Mouse (Mus musculus): Measurements from ENCODE around the gene Mamstr. TPM values are rescaled to one million over a fixed set of nuclear protein-coding genes. Genes with fewer than 3 reads are reported as not detected.
"Not testable (repeated sequence)": the region's sequence is repeated elsewhere in the genome, so short reads cannot be mapped to it uniquely, and the experiment has no call there.

Gene Mamstr
- polyA plus RNA-seq, 1 experiment from 2014 or later, result 7.6 TPM

GRCm38 (mm10) chr7:45660746-45661478 is 21.1 kb downstream of the Mamstr start:
- Histone ChIP-seq H3K9me3 (ENCODE audit: control insufficient read depth, low read length) (peaks cover 7% of the 10 kb centered on the region; the same call in 1 of the 2 replicates), H3K36me3 (ENCODE audit: control insufficient read depth, insufficient read depth, low read length) (no peaks in the 10 kb centered on the region), H3K4me2 (ENCODE audit: low read length) (no peak overlapping the region), H3K27me3 (ENCODE audit: control insufficient read depth, insufficient read depth, low read length) (no peaks in the 10 kb centered on the region), H3K9ac (ENCODE audit: low read length) (no peak overlapping the region), H3K4me3 (ENCODE audit: control insufficient read depth in 1 of 2, insufficient read depth in 1 of 2, low read depth in 1 of 2, low read length in 2 of 2) (no peak overlapping the region), H3K27ac (replicated peaks in 1 of 2; ENCODE audit: control insufficient read depth in 1 of 2, insufficient read depth in 1 of 2, low read depth in 2 of 2, low read length in 2 of 2) (no peak overlapping the region), H3K4me1 (ENCODE audit: control insufficient read depth in 2 of 2, insufficient read depth in 2 of 2, low read length in 2 of 2) (peaks cover 3 to 9% of the 10 kb centered on the region in 2 experiments; a peak in 1 of 4 replicates)
- 79% methylated on average over 11 of the region's 11 CpGs for WGBS
- no peak for ATAC-seq (ENCODE audit: insufficient number of reproducible peaks, insufficient read depth, low FRiP score, low read depth)

- not testable (repeated sequence) for H3K36me3 ChIP-seq (ENCODE audit: control insufficient read depth, insufficient read depth, low read length); H3K4me3 ChIP-seq (ENCODE audit: control insufficient read depth in 1 of 2, insufficient read depth in 1 of 2, low read depth in 1 of 2, low read length in 2 of 2); ATAC-seq (ENCODE audit: insufficient number of reproducible peaks, insufficient read depth, low FRiP score, low read depth); H3K27ac ChIP-seq (replicated peaks in 1 of 2; ENCODE audit: control insufficient read depth in 1 of 2, insufficient read depth in 1 of 2, low read depth in 2 of 2, low read length in 2 of 2); H3K4me2 ChIP-seq (ENCODE audit: low read length); H3K9me3 ChIP-seq (ENCODE audit: control insufficient read depth, low read length); H3K27me3 ChIP-seq (ENCODE audit: control insufficient read depth, insufficient read depth, low read length); H3K9ac ChIP-seq (ENCODE audit: low read length); H3K4me1 ChIP-seq (ENCODE audit: control insufficient read depth in 2 of 2, insufficient read depth in 2 of 2, low read length in 2 of 2)
- WGBS, result 83% methylated on average over 6 of the region's 6 CpGs
These were observed 21.9 kb downstream of the Mamstr start for GRCm38 (mm10) chr7:45661702-45662101.

DNA sequence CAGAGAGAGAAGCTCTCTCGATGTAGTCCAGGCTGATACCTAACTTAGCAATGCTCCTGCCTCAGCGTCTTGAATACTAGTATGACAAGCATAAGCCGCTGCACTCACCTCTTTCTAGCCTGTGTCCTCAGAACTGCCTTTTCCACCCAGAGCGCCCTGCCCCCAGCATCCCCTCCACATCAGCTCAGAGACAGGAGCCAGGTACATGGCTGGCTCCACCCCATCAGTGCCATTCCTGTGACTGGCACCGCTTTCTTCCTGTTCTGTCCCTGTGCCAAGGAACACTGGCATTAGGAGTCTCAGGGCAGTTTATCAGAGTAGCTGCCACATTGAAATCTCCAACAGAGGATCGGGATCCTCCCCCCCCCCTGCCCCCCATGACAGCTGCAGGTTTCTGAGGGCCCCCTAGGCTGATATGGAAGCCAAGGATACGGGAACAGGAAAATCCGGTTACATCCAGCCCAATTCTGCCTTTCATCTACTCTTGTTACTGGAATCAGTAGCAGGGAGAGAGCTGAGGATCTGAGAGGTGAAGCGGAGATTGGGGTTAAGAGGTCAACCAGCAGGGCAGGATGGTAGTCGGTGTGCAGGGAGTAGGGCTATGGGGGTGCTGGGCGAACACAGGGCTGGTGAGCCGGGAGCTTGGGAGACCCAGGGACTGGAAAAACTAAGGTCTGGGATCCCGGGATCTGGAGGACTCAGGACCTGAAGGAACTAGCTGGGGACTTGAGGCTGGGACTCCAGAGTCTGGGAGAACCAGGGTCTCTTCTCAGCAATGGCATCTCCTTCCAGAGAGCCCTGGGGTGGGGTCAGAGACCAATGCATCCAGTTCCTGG is 25.7 kb downstream of the Mamstr start:
- H3K9me3 ChIP-seq (ENCODE audit: control insufficient read depth, low read length), result peaks cover 4% of the 10 kb centered on the region; the same call in 1 of the 2 replicates
- H3K36me3 ChIP-seq (ENCODE audit: control insufficient read depth, insufficient read depth, low read length), result no peaks in the 10 kb centered on the region
- H3K4me2 ChIP-seq (ENCODE audit: low read length), result no peak overlapping the region
- ATAC-seq (ENCODE audit: insufficient number of reproducible peaks, insufficient read depth, low FRiP score, low read depth), result no peak
- H3K4me1 ChIP-seq (ENCODE audit: control insufficient read depth in 2 of 2, insufficient read depth in 2 of 2, low read length in 2 of 2), result peaks cover 3 to 9% of the 10 kb centered on the region in 2 experiments; a peak in 1 of 4 replicates
- WGBS, result 53% methylated on average over 13 of the region's 13 CpGs
- H3K27ac ChIP-seq (replicated peaks in 1 of 2; ENCODE audit: control insufficient read depth in 1 of 2, insufficient read depth in 1 of 2, low read depth in 2 of 2, low read length in 2 of 2), result no peak overlapping the region
- no peak overlapping the region for H3K9ac ChIP-seq (ENCODE audit: low read length)
- no peak overlapping the region for H3K4me3 ChIP-seq (ENCODE audit: control insufficient read depth in 1 of 2, insufficient read depth in 1 of 2, low read depth in 1 of 2, low read length in 2 of 2)
- H3K27me3 ChIP-seq (ENCODE audit: control insufficient read depth, insufficient read depth, low read length), result no peaks in the 10 kb centered on the region

GRCm38 (mm10) chr7:45666161-45666560 is 26.4 kb downstream of the Mamstr start, which contains the start of gene Fut2:
Gene Fut2, minus strand, starts transcription at chr7:45666394.
- Histone ChIP-seq H3K27me3 (ENCODE audit: control insufficient read depth, insufficient read depth, low read length) (no peaks in the 10 kb centered on the region), H3K9me3 (ENCODE audit: control insufficient read depth, low read length) (peaks cover 4% of the 10 kb centered on the region; the same call in 1 of the 2 replicates), H3K27ac (replicated peaks in 1 of 2; ENCODE audit: control insufficient read depth in 1 of 2, insufficient read depth in 1 of 2, low read depth in 2 of 2, low read length in 2 of 2) (no peak within 1 kb of the TSS), H3K4me2 (ENCODE audit: low read length) (no peak within 1 kb of the TSS), H3K36me3 (ENCODE audit: control insufficient read depth, insufficient read depth, low read length) (no peaks in the 10 kb centered on the region), H3K4me1 (ENCODE audit: control insufficient read depth in 2 of 2, insufficient read depth in 2 of 2, low read length in 2 of 2) (peaks cover 3 to 9% of the 10 kb centered on the region in 2 experiments; a peak in 1 of 4 replicates), H3K4me3 (ENCODE audit: control insufficient read depth in 1 of 2, insufficient read depth in 1 of 2, low read depth in 1 of 2, low read length in 2 of 2) (no peak within 1 kb of the TSS), H3K9ac (ENCODE audit: low read length) (no peak within 1 kb of the TSS)
- ATAC-seq (ENCODE audit: insufficient number of reproducible peaks, insufficient read depth, low FRiP score, low read depth), result no peak
- 82% methylated on average over 7 of the region's 7 CpGs for WGBS

- H3K9me3 ChIP-seq (ENCODE audit: control insufficient read depth, low read length), result peaks cover 4% of the 10 kb centered on the region; the same call in 1 of the 2 replicates
- no peak overlapping the region for H3K4me3 ChIP-seq (ENCODE audit: control insufficient read depth in 1 of 2, insufficient read depth in 1 of 2, low read depth in 1 of 2, low read length in 2 of 2)
- ATAC-seq (ENCODE audit: insufficient number of reproducible peaks, insufficient read depth, low FRiP score, low read depth), result no peak
- WGBS, result 76% methylated on average over 14 of the region's 14 CpGs
- H3K27ac ChIP-seq (replicated peaks in 1 of 2; ENCODE audit: control insufficient read depth in 1 of 2, insufficient read depth in 1 of 2, low read depth in 2 of 2, low read length in 2 of 2), result no peak overlapping the region
- peaks cover 3 to 9% of the 10 kb centered on the region in 2 experiments; a peak in 1 of 4 replicates for H3K4me1 ChIP-seq (ENCODE audit: control insufficient read depth in 2 of 2, insufficient read depth in 2 of 2, low read length in 2 of 2)
- H3K36me3 ChIP-seq (ENCODE audit: control insufficient read depth, insufficient read depth, low read length), result no peaks in the 10 kb centered on the region
- H3K4me2 ChIP-seq (ENCODE audit: low read length), result no peak overlapping the region
- H3K27me3 ChIP-seq (ENCODE audit: control insufficient read depth, insufficient read depth, low read length), result no peaks in the 10 kb centered on the region
- H3K9ac ChIP-seq (ENCODE audit: low read length), result no peak overlapping the region
These were observed 28.0 kb downstream of the Mamstr start for GRCm38 (mm10) chr7:45667761-45668160.

GRCm38 (mm10) chr7:45668921-45669320 is 29.1 kb downstream of the Mamstr start:
- Histone ChIP-seq H3K9ac (ENCODE audit: low read length) (no peak overlapping the region), H3K27ac (replicated peaks in 1 of 2; ENCODE audit: control insufficient read depth in 1 of 2, insufficient read depth in 1 of 2, low read depth in 2 of 2, low read length in 2 of 2) (no peak overlapping the region), H3K27me3 (ENCODE audit: control insufficient read depth, insufficient read depth, low read length) (no peaks in the 10 kb centered on the region), H3K9me3 (ENCODE audit: control insufficient read depth, low read length) (peaks cover 4% of the 10 kb centered on the region; the same call in 1 of the 2 replicates), H3K4me2 (ENCODE audit: low read length) (no peak overlapping the region), H3K4me1 (ENCODE audit: control insufficient read depth in 2 of 2, insufficient read depth in 2 of 2, low read length in 2 of 2) (peaks cover 3 to 7% of the 10 kb centered on the region in 2 experiments; a peak in 1 of 4 replicates), H3K36me3 (ENCODE audit: control insufficient read depth, insufficient read depth, low read length) (no peaks in the 10 kb centered on the region), H3K4me3 (ENCODE audit: control insufficient read depth in 1 of 2, insufficient read depth in 1 of 2, low read depth in 1 of 2, low read length in 2 of 2) (no peak overlapping the region)
- WGBS, result 95% methylated on average over 9 of the region's 9 CpGs
- no peak for ATAC-seq (ENCODE audit: insufficient number of reproducible peaks, insufficient read depth, low FRiP score, low read depth)

GRCm38 (mm10) chr7:45677627-45678295 is 38.0 kb downstream of the Mamstr start:
- no peak for ATAC-seq (ENCODE audit: insufficient number of reproducible peaks, insufficient read depth, low FRiP score, low read depth)
- Histone ChIP-seq H3K36me3 (ENCODE audit: control insufficient read depth, insufficient read depth, low read length) (no peaks in the 10 kb centered on the region), H3K4me3 (ENCODE audit: control insufficient read depth in 1 of 2, insufficient read depth in 1 of 2, low read depth in 1 of 2, low read length in 2 of 2) (no peak overlapping the region), H3K9me3 (ENCODE audit: control insufficient read depth, low read length) (no peaks in the 10 kb centered on the region), H3K27me3 (ENCODE audit: control insufficient read depth, insufficient read depth, low read length) (no peaks in the 10 kb centered on the region), H3K4me2 (ENCODE audit: low read length) (no peak overlapping the region), H3K9ac (ENCODE audit: low read length) (no peak overlapping the region), H3K27ac (replicated peaks in 1 of 2; ENCODE audit: control insufficient read depth in 1 of 2, insufficient read depth in 1 of 2, low read depth in 2 of 2, low read length in 2 of 2) (no peak overlapping the region), H3K4me1 (ENCODE audit: control insufficient read depth in 2 of 2, insufficient read depth in 2 of 2, low read length in 2 of 2) (peaks cover 5 to 15% of the 10 kb centered on the region in 2 experiments)
- WGBS, result 76% methylated on average over 7 of the region's 7 CpGs

Data from heart, embryonic 14.5 days (tissue).